Mouse (Mus musculus) spleen, adult 2 months (tissue): Measurements from ENCODE around the gene Tbl3. TPM values are rescaled to one million over a fixed set of nuclear protein-coding genes. Genes with fewer than 3 reads are reported as not detected.

ENCODE experiments used
- DNase-seq, 2 experiments: peaks; one replicate each; pipeline versions ENCODE4 v3.0.0 to v3.0.0-alpha.2; 2012 to 2021; ENCODE audit warnings: low spot score in 2 of 2, low read depth in 1 of 2
- H3K27ac ChIP-seq: fragments of 200-500 bp; 2 replicates; pipeline ENCODE4 v1.5.1; 2012; ENCODE audit warnings: low read length, inconsistent platforms; ENCODE audit not compliant: insufficient read depth
- H3K27me3 ChIP-seq: fragments of 200-500 bp; 2 replicates; pipeline ENCODE4 v1.6.1; 2012; ENCODE audit warnings: mild to moderate bottlenecking, moderate library complexity, low read length, inconsistent platforms; ENCODE audit not compliant: control insufficient read depth, insufficient read depth
- H3K36me3 ChIP-seq: fragments of 200-500 bp; 2 replicates; pipeline ENCODE4 v1.6.1; 2012; ENCODE audit warnings: mild to moderate bottlenecking, low read length, inconsistent platforms; ENCODE audit not compliant: control insufficient read depth, insufficient read depth
- H3K4me1 ChIP-seq: fragments of 200-500 bp; 2 replicates; pipeline ENCODE4 v1.6.1; 2011; ENCODE audit warnings: inconsistent platforms; ENCODE audit not compliant: control insufficient read depth, insufficient read depth, insufficient read length
- H3K4me3 ChIP-seq: fragments of 200-500 bp; 2 replicates; pipeline ENCODE4 v1.5.1; 2011; ENCODE audit warnings: mild to moderate bottlenecking, inconsistent platforms; ENCODE audit not compliant: insufficient read depth, insufficient read length; ENCODE audit errors: extremely low read depth
- CTCF ChIP-seq: fragments of 200-500 bp; IDR thresholded peaks from 2 replicates; pipeline ENCODE4 v1.5.1; 2011; ENCODE audit warnings: mild to moderate bottlenecking, inconsistent platforms; ENCODE audit not compliant: insufficient read depth, insufficient read length, insufficient replicate concordance; ENCODE audit errors: extremely low read depth
- POLR2A ChIP-seq: fragments of 200-500 bp; IDR thresholded peaks from 2 replicates; pipeline ENCODE4 v1.6.1; 2011; ENCODE audit warnings: low read depth, low read length, inconsistent platforms
- WGBS: fragments of 180-500 bp; shearing (Covaris S2); methylation state at CpG from one replicate; pipeline ENCODE4 v1.1.7; 2018; 5-methylcytosine and 5-hydroxymethylcytosine counted together
- polyA plus RNA-seq: library from polyadenylated mRNA; depleted of rRNA; stranded (reverse); fragments of >200 nt; gene quantifications from 2 replicates; pipeline ENCODE4 v1.2.3, GENCODE M21; 2012

The Tbl3 gene
- polyA plus RNA-seq, 1 experiment = 52.5 TPM

DNA sequence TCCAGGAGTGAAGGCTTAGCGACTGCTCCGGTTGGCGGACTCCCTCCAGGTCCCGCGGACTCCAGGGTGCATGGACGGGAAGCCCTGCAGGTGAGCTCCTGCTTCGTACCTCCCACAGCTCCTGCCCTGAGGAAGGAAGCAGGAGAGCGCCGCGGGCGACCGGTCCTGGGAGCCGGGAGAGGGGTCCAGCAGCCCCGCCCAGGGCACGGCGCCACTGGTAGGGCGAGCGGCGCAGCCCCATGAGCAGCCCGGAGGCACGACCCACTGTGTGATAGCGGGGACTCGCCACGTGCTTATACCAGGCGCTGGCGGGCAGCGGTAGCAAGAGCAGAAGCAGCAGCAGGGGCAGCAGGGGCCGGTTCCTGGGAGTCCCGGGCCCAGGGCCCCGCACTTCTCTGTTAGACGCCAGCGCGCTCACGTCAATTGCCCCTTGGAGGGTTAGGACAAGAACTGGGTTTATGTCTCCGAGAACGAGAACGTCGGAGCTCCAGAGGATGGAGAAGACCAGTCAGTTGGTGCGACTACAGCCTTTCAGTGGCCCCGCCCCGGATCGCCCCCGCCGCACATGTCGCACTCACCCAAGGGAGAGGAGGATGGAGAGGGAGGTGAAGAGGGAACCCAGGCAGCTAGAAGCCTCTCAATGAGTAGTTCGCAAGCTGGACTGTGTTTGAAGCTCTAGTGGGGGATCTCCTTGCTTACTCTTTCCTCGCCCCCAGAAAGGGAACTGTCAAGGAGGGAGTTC, 49.3 kb downstream of the Tbl3 start, which contains the start of gene Npw:
Gene Npw (minus strand): TSS at position 441 of the 742 bp plus-strand sequence.
- WGBS = 6% methylated on average over 47 of the region's 47 CpGs
- Histone ChIP-seq H3K4me1 (peaks cover 6% of the 10 kb centered on the region; the same call in 1 of the 2 replicates), H3K27me3 (peaks cover 10% of the 10 kb centered on the region), H3K27ac (no peak within 1 kb of the TSS), H3K36me3 (no peaks in the 10 kb centered on the region), H3K4me3 (peak within 1 kb of the TSS; percentile 26; the same call in 1 of the 2 replicates)
- TF ChIP-seq POLR2A (no peak), CTCF (no peak)
- DNase-seq = no peak

DNA sequence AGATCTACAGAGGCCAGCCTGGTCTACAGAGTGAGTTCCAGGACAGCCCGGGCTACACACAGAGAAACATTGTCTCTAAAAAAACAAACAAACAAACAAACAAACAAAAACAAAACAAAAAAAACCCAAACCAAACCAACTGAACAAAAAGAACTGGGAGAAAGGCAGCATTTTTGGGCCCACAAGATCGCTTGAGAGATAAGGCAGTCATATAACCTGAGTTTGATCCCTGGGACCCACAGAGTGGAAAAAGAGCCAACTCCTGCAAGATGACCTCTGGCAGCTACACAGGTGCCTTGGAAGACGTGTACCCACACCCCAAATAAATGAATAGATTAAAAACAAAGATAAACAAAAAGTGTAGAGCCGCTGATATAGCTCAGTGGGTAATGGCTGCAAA, 52.5 kb downstream of the Tbl3 start:
- TF ChIP-seq POLR2A (no peak), CTCF (no peak)
- 81% methylated on average over 4 of the region's 4 CpGs for WGBS
- Histone ChIP-seq H3K36me3 (no peaks in the 10 kb centered on the region), H3K27me3 (peaks cover 15% of the 10 kb centered on the region), H3K4me1 (peaks cover 6% of the 10 kb centered on the region; the same call in 1 of the 2 replicates), H3K4me3 (no peak overlapping the region), H3K27ac (no peak overlapping the region)
- DNase-seq = no peak

DNA sequence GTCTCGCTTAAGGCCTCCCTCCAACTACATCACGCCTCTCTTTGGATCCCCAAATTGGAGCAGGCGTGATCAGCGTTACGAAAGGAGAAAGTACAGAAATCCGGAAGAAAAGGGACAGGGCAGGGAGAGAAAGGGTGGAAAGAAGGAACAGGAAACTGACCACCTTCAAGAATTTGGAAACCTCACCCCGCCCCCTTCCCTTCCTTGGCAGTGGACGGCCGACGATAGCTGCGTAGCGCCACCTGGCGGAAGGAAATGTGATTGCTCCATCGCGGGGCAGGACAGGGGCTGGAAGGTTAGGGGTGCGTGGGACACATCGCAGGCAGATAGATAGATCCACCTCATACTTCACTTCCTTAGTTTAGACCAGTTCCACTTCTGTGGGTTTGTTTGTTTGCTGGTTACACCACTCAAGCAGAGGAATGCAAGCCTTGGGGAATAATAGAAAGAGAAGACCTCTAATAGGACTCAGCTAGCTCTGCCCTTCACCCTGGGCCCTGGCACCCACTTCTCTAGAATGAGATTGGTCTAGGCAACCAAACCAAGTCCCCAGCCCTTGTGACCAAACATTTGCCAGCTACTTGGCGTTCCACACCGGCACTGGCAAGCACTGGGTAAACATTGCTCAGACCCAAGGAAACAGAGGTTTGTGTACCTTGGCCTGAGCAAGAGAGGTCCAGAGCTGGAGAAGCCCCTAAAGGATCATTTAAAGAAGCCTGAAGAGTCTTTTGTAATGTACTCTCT, 53.3 kb downstream of the Tbl3 start:
- no peak overlapping the region for H3K27ac ChIP-seq
- H3K27me3 ChIP-seq = peaks cover 18% of the 10 kb centered on the region
- H3K36me3 ChIP-seq = no peaks in the 10 kb centered on the region
- H3K4me1 ChIP-seq = peaks cover 10% of the 10 kb centered on the region
- no peak overlapping the region for H3K4me3 ChIP-seq
- DNase-seq = peak; percentile 32 to 57
- peak; percentile 97 for TF ChIP-seq CTCF
- TF ChIP-seq POLR2A = no peak
- WGBS = 10% methylated on average over 19 of the region's 19 CpGs

DNA sequence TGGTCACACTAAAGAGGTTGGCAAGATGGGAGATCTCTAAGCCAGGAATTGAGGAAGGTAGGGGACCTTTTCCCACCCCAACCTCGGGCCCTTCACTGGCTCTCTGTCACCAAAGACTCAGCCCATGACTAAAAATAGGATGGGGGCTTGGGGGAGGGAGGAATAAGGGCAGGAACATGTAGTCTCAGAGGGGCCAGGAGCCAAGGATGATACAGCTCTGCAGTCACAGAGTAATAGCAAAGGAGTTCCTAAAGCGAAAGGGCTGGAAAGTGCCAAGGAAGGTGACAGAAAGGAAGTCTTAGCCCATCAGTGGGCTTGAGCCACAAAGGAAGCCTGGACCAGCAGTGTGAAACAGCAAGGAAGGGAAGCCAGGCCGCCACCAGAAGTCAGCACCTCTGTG, 55.6 kb downstream of the Tbl3 start:
- Histone ChIP-seq H3K27me3 (peaks cover 10% of the 10 kb centered on the region), H3K36me3 (no peaks in the 10 kb centered on the region), H3K4me3 (no peak overlapping the region), H3K27ac (no peak overlapping the region), H3K4me1 (peaks cover 4% of the 10 kb centered on the region)
- TF ChIP-seq POLR2A = no peak
- no peak for TF ChIP-seq CTCF
- no peak for DNase-seq
- WGBS = 53% methylated on average over 3 of the region's 3 CpGs

DNA sequence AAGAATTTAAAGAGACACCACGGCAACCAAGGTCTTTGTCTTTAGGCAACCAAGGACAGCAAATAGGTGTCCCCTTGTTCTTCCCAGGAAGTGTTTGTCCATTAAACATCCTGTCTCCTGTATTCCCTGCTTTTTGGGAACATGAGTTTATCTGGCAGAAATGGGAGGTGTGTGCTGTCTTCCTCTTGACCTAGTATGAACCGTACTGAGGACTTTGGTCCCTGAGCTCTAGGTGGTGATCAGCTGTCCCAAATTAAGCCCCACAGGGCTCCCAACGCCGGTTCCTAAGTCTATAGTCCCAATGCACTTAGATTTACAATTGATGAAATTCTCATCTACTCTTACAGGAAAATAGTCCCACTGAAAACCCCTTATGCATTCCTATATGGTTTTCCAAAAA, 56.7 kb downstream of the Tbl3 start:
- no peak overlapping the region for H3K4me3 ChIP-seq
- H3K36me3 ChIP-seq = no peaks in the 10 kb centered on the region
- no peak for DNase-seq
- 0 out of 2 replicates have a peak overlapping the region, but pooled peaks have one; percentile 6 for H3K27ac ChIP-seq
- TF ChIP-seq CTCF = no peak
- no peak for TF ChIP-seq POLR2A
- WGBS = 88% methylated on average over 4 of the region's 4 CpGs
- peaks cover 8% of the 10 kb centered on the region for H3K27me3 ChIP-seq
- peaks cover 4% of the 10 kb centered on the region for H3K4me1 ChIP-seq

DNA sequence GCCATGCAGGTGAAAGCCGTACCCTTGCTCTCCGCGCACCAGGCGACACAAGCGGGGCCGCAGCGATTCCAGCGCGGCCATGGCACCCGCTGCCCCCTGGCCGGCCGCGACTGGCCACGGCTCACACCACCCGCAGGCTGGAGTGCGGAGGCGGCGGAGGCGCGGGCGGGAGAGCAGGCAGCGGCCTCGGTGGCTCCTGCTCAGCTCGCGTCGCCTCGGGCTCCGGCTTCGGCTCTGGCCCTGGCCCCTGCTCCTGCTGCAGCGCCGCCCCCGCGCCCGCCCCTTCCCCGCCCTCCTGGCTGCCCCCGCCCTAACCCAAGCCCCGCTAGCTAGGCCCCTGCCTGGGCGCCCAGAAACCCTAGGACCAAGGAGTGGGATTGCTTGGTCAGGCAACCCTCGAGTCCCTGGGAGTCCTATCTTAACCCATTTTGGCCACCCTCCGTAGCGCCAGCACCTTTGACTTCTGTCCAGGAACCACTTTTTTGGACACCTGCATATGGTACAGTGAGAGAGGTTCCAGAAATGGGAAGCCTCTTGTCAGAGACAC, 57.3 kb downstream of the Tbl3 start, which contains the start of gene Slc9a3r2:
Gene Slc9a3r2 (minus strand): TSS at position 258 of the 547 bp plus-strand sequence.
- Histone ChIP-seq H3K27ac (peak within 1 kb of the TSS; percentile 49), H3K36me3 (no peaks in the 10 kb centered on the region), H3K4me1 (peaks cover 4% of the 10 kb centered on the region), H3K4me3 (peak within 1 kb of the TSS; percentile 52), H3K27me3 (peaks cover 8% of the 10 kb centered on the region)
- DNase-seq = no peak
- 1% methylated on average over 36 of the region's 41 CpGs for WGBS
- TF ChIP-seq CTCF = no peak

DNA sequence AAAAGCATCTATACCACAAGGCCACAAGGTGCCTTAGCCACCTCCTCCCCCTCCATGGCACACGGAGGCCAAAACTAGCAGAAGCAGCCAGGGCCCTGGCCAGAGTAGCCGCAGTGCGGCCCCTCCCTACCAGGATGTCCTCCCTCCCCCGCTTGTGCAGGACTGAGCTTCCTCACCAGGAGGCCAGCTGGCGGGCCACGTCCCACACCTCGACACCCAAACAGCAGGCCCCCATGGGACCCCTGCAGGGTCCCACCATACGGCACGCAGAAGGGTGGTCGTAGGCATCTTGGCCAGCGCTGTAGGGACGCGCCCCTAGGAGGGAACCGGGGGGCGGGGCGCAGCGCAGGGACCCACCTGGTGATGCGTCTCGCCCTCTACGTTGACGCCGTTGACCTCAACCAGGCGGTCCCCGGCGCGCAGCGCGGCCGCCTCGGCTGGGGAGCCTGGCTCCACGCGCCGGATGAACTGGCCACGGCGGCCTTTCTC, 57.8 kb downstream of the Tbl3 start:
- 1% methylated on average over 35 of the region's 35 CpGs for WGBS
- no peak for DNase-seq

More for the DNA sequence above, 57.8 kb downstream of the Tbl3 start:
- H3K27me3 ChIP-seq = peaks cover 8% of the 10 kb centered on the region
- H3K4me3 ChIP-seq = peak overlapping the region; percentile 52
- TF ChIP-seq POLR2A (no peak), CTCF (no peak)
- no peaks in the 10 kb centered on the region for H3K36me3 ChIP-seq
- peaks cover 4% of the 10 kb centered on the region for H3K4me1 ChIP-seq
- peak overlapping the region; percentile 49 for H3K27ac ChIP-seq
